Mouse (Mus musculus) stomach, postnatal 0 days (tissue): Measurements from ENCODE around the gene Nrxn3.

Experiments used
- CTCF ChIP-seq: IDR thresholded peaks from 2 replicates; pipeline ENCODE4 v1.5.1; 2016; ENCODE audit warnings: antibody characterized with exemption, low read depth, mild to moderate bottlenecking, moderate library complexity
- EP300 ChIP-seq: optimal IDR thresholded peaks from 2 replicates; pipeline ENCODE3; 2016; ENCODE audit warnings: antibody characterized with exemption

DNA sequence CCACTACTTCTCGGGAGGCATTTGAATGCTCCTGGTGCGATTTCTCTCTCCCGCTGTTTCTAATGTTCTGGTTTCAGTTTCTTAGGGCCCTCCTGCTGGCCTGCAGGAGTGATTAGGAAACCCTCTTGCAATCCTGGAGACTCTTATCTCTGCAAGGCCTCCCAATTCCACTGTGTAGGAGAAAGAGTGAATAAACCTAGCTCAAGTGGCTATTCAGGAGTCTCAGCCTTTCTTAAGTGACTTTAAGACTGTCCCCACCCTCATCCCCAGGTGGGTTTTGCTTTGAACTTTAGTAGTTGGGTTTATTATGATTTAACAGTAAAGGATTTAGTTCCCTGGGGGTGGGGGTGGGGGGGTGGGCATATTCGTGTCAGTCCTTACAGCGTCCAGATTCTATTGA is 759.5 kb downstream of the Nrxn3 start:
- no peak for TF ChIP-seq CTCF
- TF ChIP-seq EP300, result no peak
